In the genomic region with DNA sequence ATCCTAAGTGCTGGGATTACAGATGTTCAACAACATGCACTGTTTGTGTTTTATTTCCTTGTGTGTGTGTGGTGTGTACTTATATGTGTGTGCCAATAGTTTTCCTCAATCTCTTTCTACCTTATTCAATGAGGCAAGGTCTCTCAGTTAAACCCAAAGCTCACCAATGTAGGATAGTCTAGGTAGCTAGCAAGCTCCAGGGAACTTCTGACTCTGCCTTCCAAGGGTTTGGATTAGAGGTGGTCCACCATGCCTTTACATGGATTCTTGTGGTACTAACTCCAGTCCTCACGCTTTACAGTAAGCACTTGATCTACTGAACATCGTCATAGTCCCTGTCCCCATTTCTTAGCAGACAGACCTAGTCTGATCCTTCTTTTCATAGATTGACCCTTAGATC, we compare ENCODE assay signal across 19 mouse cellular contexts. TPM values are rescaled to one million over a fixed set of nuclear protein-coding genes. Genes with fewer than 3 reads are reported as not detected.
A peak's percentile ranks its signal among the peaks of the same experiment; 100 is the strongest.
DNase-seq lines count a peak whose midpoint lies in the region; ATAC-seq lines count a peak whose summit lies in the region.
"Had no signal": no experiment of that assay in that cellular context is flagged by ENCODE, and none has a peak within 500 bp of the region (broad histone marks: within the 10 kb centered on the region; RNA-seq: fewer than 3 reads in every experiment).

No protein-coding gene starts in this region.

- peaks cover 2% of the 10 kb centered on the region; the same call in 1 of the 2 replicates for H3K9me3 ChIP-seq in heart, embryonic 11.5 days (replicated peaks; ENCODE audit: control insufficient read depth, low read length)
- H3K9me3 ChIP-seq in midbrain, embryonic 11.5 days (ENCODE audit: control insufficient read depth, low read length): no peaks in the 10 kb centered on the region; the same call in 1 of the 2 replicates
- H3K9me3 ChIP-seq in midbrain, embryonic 16.5 days (replicated peaks; ENCODE audit: control insufficient read depth, low read length, poor library complexity, severe bottlenecking): no peaks in the 10 kb centered on the region; the same call in 1 of the 2 replicates
- H3K9me3 ChIP-seq: G1E had no signal

- no peaks in the 10 kb centered on the region for H3K27me3 ChIP-seq in heart, embryonic 11.5 days (ENCODE audit: control insufficient read depth, insufficient read depth, low read length)
- H3K27me3 ChIP-seq in midbrain, embryonic 11.5 days (ENCODE audit: control insufficient read depth, insufficient read depth, low read length): no peaks in the 10 kb centered on the region
- H3K27me3 ChIP-seq in midbrain, embryonic 16.5 days (ENCODE audit: control insufficient read depth, insufficient read depth, low read depth, low read length): no peaks in the 10 kb centered on the region
- H3K27me3 ChIP-seq: CH12.LX, Patski had no signal

- no peak overlapping the region for H3K27ac ChIP-seq in heart, embryonic 11.5 days (ENCODE audit: low read depth, low read length)
- H3K27ac ChIP-seq in midbrain, embryonic 11.5 days (ENCODE audit: low read depth, low read length): no peak overlapping the region
- H3K27ac ChIP-seq in midbrain, embryonic 16.5 days (ENCODE audit: low read length): no peak overlapping the region

- peak; percentile 62 for DNase-seq in heart, adult 11 months
- DNase-seq in midbrain, embryonic 11.5 days (ENCODE audit: low spot score, missing footprints): peak; percentile 53
- DNase-seq: adrenal gland, adult 2 months; adrenal gland, adult 8-10 months; adrenal gland, postnatal 10 days; adrenal gland, postnatal 14 days; adrenal gland, postnatal 25 days; adrenal gland, postnatal 36 days; B cell, adult 2 months; cerebellum, adult 11 months; cerebellum, adult 11-12 months; cerebellum, adult 18-20 months had no signal

- H3K36me3 ChIP-seq in heart, embryonic 11.5 days (ENCODE audit: control insufficient read depth, insufficient read depth, low read length): peaks cover 23% of the 10 kb centered on the region
- H3K36me3 ChIP-seq in midbrain, embryonic 11.5 days (ENCODE audit: control insufficient read depth, insufficient read depth, low read length): peaks cover 5% of the 10 kb centered on the region; the same call in 1 of the 2 replicates
- H3K36me3 ChIP-seq in midbrain, embryonic 16.5 days (ENCODE audit: control insufficient read depth, insufficient read depth, low read length): peaks cover 34% of the 10 kb centered on the region
- H3K36me3 ChIP-seq: G1E had no signal

- H3K9ac ChIP-seq in heart, embryonic 11.5 days (ENCODE audit: low read depth, low read length): no peak overlapping the region
- H3K9ac ChIP-seq in midbrain, embryonic 11.5 days (ENCODE audit: low read length): no peak overlapping the region
- H3K9ac ChIP-seq in midbrain, embryonic 16.5 days (ENCODE audit: low read depth, low read length): no peak overlapping the region

- no peak overlapping the region for H3K4me3 ChIP-seq in heart, embryonic 11.5 days (ENCODE audit: low read depth, low read length)
- H3K4me3 ChIP-seq in midbrain, embryonic 11.5 days (ENCODE audit: low read depth, low read length): no peak overlapping the region
- H3K4me3 ChIP-seq in midbrain, embryonic 16.5 days (ENCODE audit: low read depth, low read length): no peak overlapping the region

- no peak for ATAC-seq in heart, embryonic 11.5 days (replicated peaks; ENCODE audit: insufficient number of reproducible peaks, low FRiP score, low TSS enrichment)
- ATAC-seq in midbrain, embryonic 11.5 days (ENCODE audit: low FRiP score): no peak
- ATAC-seq in midbrain, embryonic 16.5 days: no peak
- ATAC-seq: activated CD4-positive, CD25-positive, alpha-beta regulatory T cell, adult 4 months; CD4-positive, CD25-positive, alpha-beta regulatory T cell, adult 4 months; Patski had no signal

- H3K4me2 ChIP-seq in heart, embryonic 11.5 days: no peak overlapping the region
- no peak overlapping the region for H3K4me2 ChIP-seq in midbrain, embryonic 11.5 days
- H3K4me2 ChIP-seq in midbrain, embryonic 16.5 days (ENCODE audit: low read length): no peak overlapping the region

- no peaks in the 10 kb centered on the region for H3K4me1 ChIP-seq in heart, embryonic 11.5 days (ENCODE audit: control insufficient read depth, insufficient read depth, low read length)
- H3K4me1 ChIP-seq in midbrain, embryonic 11.5 days (ENCODE audit: control insufficient read depth, insufficient read depth, low read length): no peaks in the 10 kb centered on the region
- no peaks in the 10 kb centered on the region for H3K4me1 ChIP-seq in midbrain, embryonic 16.5 days (ENCODE audit: control insufficient read depth, insufficient read depth, low read length)

- WGBS in heart, embryonic 11.5 days (ENCODE audit: insufficient replicate concordance): 94% methylated on average over 2 of the region's 2 CpGs
- WGBS in midbrain, embryonic 11.5 days: 93% methylated on average over 2 of the region's 2 CpGs
- WGBS in midbrain, embryonic 16.5 days: 100% methylated on average over 2 of the region's 2 CpGs

RNA-seq across cellular contexts. Expression of a gene that starts 17.7 kb away (rescaled TPM):
- polyA plus RNA-seq in heart, embryonic 11.5 days (2014; fragmentation: Nextera tagmentation; extraction: Ambion mirVana): 0.24 TPM in 1 of 2 replicates, not detected in the other
- polyA plus RNA-seq in midbrain, embryonic 11.5 days (2014; fragmentation: Nextera tagmentation; extraction: Ambion mirVana): not detected in 2 replicates
- polyA plus RNA-seq in midbrain, embryonic 16.5 days (2015; fragmentation: Nextera tagmentation; extraction: Ambion mirVana): not detected in 2 replicates
- polyA plus RNA-seq: activated CD4-positive, CD25-positive, alpha-beta regulatory T cell, adult 4 months; CD4-positive, CD25-positive, alpha-beta regulatory T cell, adult 4 months; G1E had no signal

RNA-seq across cellular contexts. Expression of a gene that starts 55.7 kb away (rescaled TPM):
- polyA plus RNA-seq in heart, embryonic 11.5 days (2014; fragmentation: Nextera tagmentation; extraction: Ambion mirVana): 107 and 119 TPM in 2 replicates
- polyA plus RNA-seq in midbrain, embryonic 11.5 days (2014; fragmentation: Nextera tagmentation; extraction: Ambion mirVana): 132 and 134 TPM in 2 replicates
- polyA plus RNA-seq in midbrain, embryonic 16.5 days (2015; fragmentation: Nextera tagmentation; extraction: Ambion mirVana): 78.6 and 79.6 TPM in 2 replicates
